Mouse (Mus musculus) midbrain, postnatal 0 days (tissue): ENCODE measurements at regions not wholly inside any gene's neighbourhood (a gene's known extent, or its start where the extent isn't known, plus 50 kb on each side); places are given as distances from the start of the nearest gene placed in this dataset.

Experiments
- ATAC-seq: fragments of 200-750 bp; cut with Nextera tagmentation; 2 replicates; pipeline ENCODE4 v1.8.0; 2017; ENCODE audit warnings: moderate number of reproducible peaks, mild to moderate bottlenecking, moderate TSS enrichment, moderate library complexity; ENCODE audit not compliant: low FRiP score
- DNase-seq: peaks from one replicate; pipeline ENCODE4 v3.0.0-alpha.2; 2015; ENCODE audit warnings: low spot score
- H3K27ac ChIP-seq: fragments of 300-500 bp; sonication (generic); 2 replicates; pipeline ENCODE4 v1.5.1; 2014; ENCODE audit warnings: low read depth, mild to moderate bottlenecking, low read length, mixed read lengths
- H3K27me3 ChIP-seq: fragments of 300-500 bp; sonication (generic); 2 replicates; pipeline ENCODE4 v1.6.1; 2014; ENCODE audit warnings: low read length, control low read depth, mixed read lengths; ENCODE audit not compliant: insufficient read depth
- H3K36me3 ChIP-seq: fragments of 300-500 bp; sonication (generic); 2 replicates; pipeline ENCODE4 v1.6.1; 2014; ENCODE audit warnings: low read length, control low read depth, mixed read lengths; ENCODE audit not compliant: insufficient read depth
- H3K4me1 ChIP-seq: fragments of 300-500 bp; sonication (generic); 2 replicates; pipeline ENCODE4 v1.6.1; 2014; ENCODE audit warnings: mild to moderate bottlenecking, control low read depth, antibody characterized with exemption, low read length, mixed read lengths; ENCODE audit not compliant: insufficient read depth
- H3K4me2 ChIP-seq: fragments of 300-500 bp; sonication (generic); 2 replicates; pipeline ENCODE4 v1.6.1; 2014; ENCODE audit warnings: low read depth, mild to moderate bottlenecking, low read length, mixed read lengths; ENCODE audit not compliant: poor library complexity, severe bottlenecking
- H3K4me3 ChIP-seq: fragments of 300-500 bp; sonication (generic); 2 replicates; pipeline ENCODE4 v1.5.1; 2014; ENCODE audit warnings: low read depth, mild to moderate bottlenecking, low read length, moderate library complexity
- H3K9ac ChIP-seq: fragments of 300-500 bp; sonication (generic); replicated peaks from 2 replicates; pipeline ENCODE4 v1.6.1; 2014; ENCODE audit warnings: mild to moderate bottlenecking, low read length, moderate library complexity, mixed read lengths; ENCODE audit not compliant: poor library complexity, severe bottlenecking
- H3K9me3 ChIP-seq: fragments of 300-500 bp; sonication (generic); 2 replicates; pipeline ENCODE4 v1.6.1; 2016; ENCODE audit warnings: low read length, control low read depth
- CTCF ChIP-seq: IDR thresholded peaks from 2 replicates; pipeline ENCODE4 v1.5.1; 2016; ENCODE audit warnings: antibody characterized with exemption, mild to moderate bottlenecking
- WGBS: fragments of 180-500 bp; shearing (Covaris S2); extraction: QIAGEN DNeasy Blood & Tissue Kit; methylation state at CpG from one replicate; pipeline ENCODE4 v1.1.7; 2014; 5-methylcytosine and 5-hydroxymethylcytosine counted together

- H3K27me3 ChIP-seq, result no peaks in the 10 kb centered on the region
- ATAC-seq, result no peak
- DNase-seq, result no peak
- no peak overlapping the region for H3K9ac ChIP-seq
- H3K4me1 ChIP-seq, result no peaks in the 10 kb centered on the region
- no peak for TF ChIP-seq CTCF
- no peak overlapping the region for H3K4me3 ChIP-seq
- H3K9me3 ChIP-seq, result no peaks in the 10 kb centered on the region
- H3K36me3 ChIP-seq, result no peaks in the 10 kb centered on the region
- no peak overlapping the region for H3K4me2 ChIP-seq
- H3K27ac ChIP-seq, result no peak overlapping the region
These were observed 107.4 kb downstream of the Ect2 start for GRCm38 (mm10) chr3:27046313-27046712.

GRCm38 (mm10) chr3:27044730-27045129, 108.9 kb downstream of the Ect2 start:
- 68% methylated on average over 7 of the region's 7 CpGs for WGBS
- H3K4me1 ChIP-seq, result no peaks in the 10 kb centered on the region
- H3K4me2 ChIP-seq, result no peak overlapping the region
- H3K36me3 ChIP-seq, result no peaks in the 10 kb centered on the region
- H3K9me3 ChIP-seq, result no peaks in the 10 kb centered on the region
- no peak overlapping the region for H3K4me3 ChIP-seq
- H3K9ac ChIP-seq, result no peak overlapping the region
- TF ChIP-seq CTCF, result no peak
- DNase-seq (peak; percentile 53), ATAC-seq (no peak)
- H3K27me3 ChIP-seq, result no peaks in the 10 kb centered on the region
- H3K27ac ChIP-seq, result no peak overlapping the region
